Mouse (Mus musculus): ENCODE measurements around the gene Tenm4. TPM values are rescaled to one million over a fixed set of nuclear protein-coding genes. Genes with fewer than 3 reads are reported as not detected.

Tenm4 gene
- polyA plus RNA-seq, 1 experiment from 2014 or later = 31.5 TPM

DNA sequence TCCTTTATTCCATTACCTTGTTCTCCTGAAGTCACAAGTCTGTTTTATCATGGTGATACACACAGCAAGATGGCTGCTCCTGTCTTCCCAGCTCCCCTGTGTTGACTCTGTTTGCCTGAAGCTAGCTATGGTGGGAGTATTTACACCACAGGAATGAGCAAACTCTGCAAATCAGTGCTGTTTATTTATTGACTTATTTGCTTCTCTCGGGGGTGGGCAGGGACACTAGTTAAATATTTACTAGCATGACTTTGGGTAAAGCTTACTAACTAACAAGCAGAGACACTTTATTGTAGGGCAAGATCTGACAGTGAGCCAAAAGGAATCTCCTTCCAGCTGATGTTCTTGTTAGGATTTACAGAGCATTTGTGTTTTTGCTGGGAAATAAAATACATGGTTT, 160.1 kb downstream of the Tenm4 start:
- H3K27me3 ChIP-seq (replicated peaks; ENCODE audit: low read depth, poor library complexity, severe bottlenecking) = no peaks in the 10 kb centered on the region
- H3K36me3 ChIP-seq (replicated peaks) = no peaks in the 10 kb centered on the region
- DNase-seq (ENCODE audit: low spot score) = no peak
- H3K4me3 ChIP-seq = no peak overlapping the region
- H3K9me3 ChIP-seq = no peaks in the 10 kb centered on the region
- WGBS = 85% methylated on average over 1 of the region's 1 CpGs
- no peak overlapping the region for H3K27ac ChIP-seq (replicated peaks)
- H3K4me1 ChIP-seq = 0 out of 2 replicates have a peak, but pooled peaks cover 4% of the 10 kb centered on the region

DNA sequence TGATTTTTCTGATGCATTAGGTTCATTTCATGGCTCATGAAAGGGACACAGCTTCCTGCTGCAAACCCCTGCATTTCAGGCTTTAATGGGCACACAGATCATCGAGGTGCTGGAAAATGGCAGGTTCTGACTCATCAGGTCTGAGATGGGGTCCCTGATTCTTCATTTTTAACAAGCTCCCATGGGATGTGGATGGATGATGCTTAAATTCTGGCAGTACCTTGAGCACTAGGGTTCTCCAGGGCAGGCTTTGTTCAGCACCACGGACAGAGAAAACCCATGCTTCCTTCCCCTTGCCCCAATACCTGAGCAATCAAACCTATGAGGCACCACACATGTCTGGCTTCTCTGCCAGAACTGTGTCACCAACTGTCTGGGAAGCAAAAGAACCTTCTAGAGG, 163.3 kb downstream of the Tenm4 start:
- Histone ChIP-seq H3K9me3 (no peaks in the 10 kb centered on the region), H3K27me3 (replicated peaks; ENCODE audit: low read depth, poor library complexity, severe bottlenecking) (no peaks in the 10 kb centered on the region), H3K27ac (replicated peaks) (no peak overlapping the region), H3K4me1 (0 out of 2 replicates have a peak, but pooled peaks cover 4% of the 10 kb centered on the region), H3K36me3 (replicated peaks) (no peaks in the 10 kb centered on the region), H3K4me3 (no peak overlapping the region)
- 40% methylated on average over 2 of the region's 2 CpGs for WGBS
- DNase-seq (ENCODE audit: low spot score) = peak; percentile 43

DNA sequence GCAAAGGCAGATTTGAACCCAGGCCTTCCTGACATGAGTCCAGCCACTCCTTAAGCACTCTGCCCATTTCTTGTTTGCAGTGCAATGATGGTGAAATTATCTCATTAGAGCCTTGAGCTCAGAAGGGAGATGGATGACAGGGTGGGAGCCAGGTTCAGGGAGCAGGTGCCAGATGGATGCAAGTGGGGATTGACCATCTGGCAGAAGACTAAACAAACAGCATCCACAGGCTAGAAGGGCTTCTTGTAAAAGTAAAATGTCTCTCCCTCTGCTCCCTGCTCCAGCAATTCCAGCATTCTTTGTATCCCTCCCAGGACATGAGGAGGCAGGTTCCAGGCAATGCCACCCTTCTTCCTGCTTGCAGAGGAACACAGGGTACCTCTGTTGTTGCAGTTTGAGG, 165.3 kb downstream of the Tenm4 start:
- Histone ChIP-seq H3K4me3 (no peak overlapping the region), H3K27me3 (replicated peaks; ENCODE audit: low read depth, poor library complexity, severe bottlenecking) (no peaks in the 10 kb centered on the region), H3K9me3 (no peaks in the 10 kb centered on the region), H3K36me3 (replicated peaks) (no peaks in the 10 kb centered on the region), H3K4me1 (0 out of 2 replicates have a peak, but pooled peaks cover 4% of the 10 kb centered on the region), H3K27ac (replicated peaks) (no peak overlapping the region)
- DNase-seq (ENCODE audit: low spot score) = no peak

DNA sequence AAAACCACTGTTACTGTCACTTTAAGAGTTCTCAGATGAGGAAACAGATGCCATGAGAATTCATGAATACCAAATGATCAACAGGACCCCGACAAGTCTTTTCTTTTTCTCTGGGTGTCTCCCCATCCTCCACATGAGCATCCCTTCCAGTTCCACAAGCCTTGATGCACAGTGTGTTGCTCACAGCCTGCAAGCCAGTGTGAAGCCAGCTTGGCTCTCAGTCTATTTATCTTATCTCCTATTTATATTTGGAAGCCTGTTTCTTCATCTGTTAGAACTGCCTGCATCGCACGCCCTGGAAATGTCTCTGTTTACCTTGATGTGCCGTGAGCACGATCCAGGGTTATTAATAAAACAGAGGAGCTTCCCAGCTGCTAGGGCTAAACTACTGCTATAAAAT, 169.8 kb downstream of the Tenm4 start:
- Histone ChIP-seq H3K4me1 (no peaks in the 10 kb centered on the region), H3K36me3 (replicated peaks) (no peaks in the 10 kb centered on the region), H3K27me3 (replicated peaks; ENCODE audit: low read depth, poor library complexity, severe bottlenecking) (no peaks in the 10 kb centered on the region), H3K4me3 (no peak overlapping the region), H3K9me3 (no peaks in the 10 kb centered on the region), H3K27ac (replicated peaks) (no peak overlapping the region)
- WGBS = 91% methylated on average over 5 of the region's 5 CpGs
- no peak for DNase-seq (ENCODE audit: low spot score)

DNA sequence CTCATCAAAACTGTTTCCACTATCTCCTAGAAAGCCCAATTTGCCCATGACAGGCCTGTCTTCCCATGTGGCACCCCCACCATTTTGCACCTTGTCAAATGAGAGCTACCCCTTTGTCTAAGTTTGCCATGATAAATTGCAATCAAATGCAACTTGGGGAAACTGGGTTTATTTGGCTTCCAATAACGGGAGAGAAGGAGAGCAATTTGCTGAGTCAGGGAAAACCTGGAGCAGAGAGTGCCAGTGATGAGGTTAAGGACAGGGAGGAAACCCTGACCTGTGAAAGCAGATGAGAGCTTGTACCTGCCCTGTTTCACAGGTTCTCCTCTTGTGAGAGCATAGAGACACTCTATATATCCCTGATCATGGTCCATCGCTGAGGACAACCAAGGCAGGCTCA, 170.4 kb downstream of the Tenm4 start:
- H3K27ac ChIP-seq (replicated peaks) = no peak overlapping the region
- no peaks in the 10 kb centered on the region for H3K9me3 ChIP-seq
- no peak overlapping the region for H3K4me3 ChIP-seq
- no peaks in the 10 kb centered on the region for H3K4me1 ChIP-seq
- no peaks in the 10 kb centered on the region for H3K27me3 ChIP-seq (replicated peaks; ENCODE audit: low read depth, poor library complexity, severe bottlenecking)
- H3K36me3 ChIP-seq (replicated peaks) = no peaks in the 10 kb centered on the region
- 85% methylated on average over 2 of the region's 2 CpGs for WGBS
- DNase-seq (ENCODE audit: low spot score) = no peak

DNA sequence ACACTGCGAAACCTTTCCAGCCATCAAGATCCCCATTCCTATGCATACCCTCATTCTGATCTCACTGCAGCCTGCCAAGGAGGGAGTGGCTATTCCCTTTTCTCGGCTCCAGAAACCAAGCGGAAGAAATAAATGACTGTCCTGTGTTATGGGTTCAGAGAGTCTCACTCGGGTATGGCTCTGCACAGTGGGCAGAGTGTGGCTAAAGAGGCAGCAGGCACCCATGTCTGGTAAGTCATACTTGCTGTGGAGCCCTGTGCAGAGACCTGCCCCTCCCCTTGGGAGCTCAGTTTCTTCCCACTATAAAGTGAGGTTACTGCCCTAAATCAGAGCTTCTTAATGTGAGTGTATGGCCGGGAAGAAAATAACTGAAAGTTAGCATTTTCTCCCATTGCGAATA, 171.9 kb downstream of the Tenm4 start:
- Histone ChIP-seq H3K36me3 (replicated peaks) (no peaks in the 10 kb centered on the region), H3K4me1 (peaks cover 4% of the 10 kb centered on the region; the same call in 1 of the 2 replicates), H3K4me3 (no peak overlapping the region), H3K9me3 (no peaks in the 10 kb centered on the region), H3K27me3 (replicated peaks; ENCODE audit: low read depth, poor library complexity, severe bottlenecking) (no peaks in the 10 kb centered on the region), H3K27ac (replicated peaks) (no peak overlapping the region)
- WGBS = 91% methylated on average over 6 of the region's 6 CpGs
- DNase-seq (ENCODE audit: low spot score) = no peak

DNA sequence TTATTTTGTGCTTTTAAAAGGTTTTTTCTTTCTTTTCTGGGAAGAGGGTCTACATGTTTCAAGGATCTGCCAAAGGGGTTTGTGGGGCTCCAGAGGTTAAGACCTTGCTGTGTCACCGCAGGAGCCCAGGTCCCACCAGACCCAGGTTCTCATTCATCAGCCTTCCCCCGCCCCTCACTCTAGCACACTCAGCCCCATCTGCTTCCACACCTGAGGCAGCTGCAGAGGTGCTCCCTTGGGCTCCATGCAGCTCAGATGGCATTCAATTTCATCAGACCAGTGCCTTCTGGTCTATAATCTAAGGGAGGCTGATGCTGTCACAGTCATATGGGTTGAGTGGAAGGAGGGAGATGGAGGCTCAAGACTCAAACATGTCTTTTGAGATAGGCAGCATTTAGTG, 172.6 kb downstream of the Tenm4 start:
- no peaks in the 10 kb centered on the region for H3K36me3 ChIP-seq (replicated peaks)
- H3K9me3 ChIP-seq = no peaks in the 10 kb centered on the region
- H3K27ac ChIP-seq (replicated peaks) = no peak overlapping the region
- WGBS = 89% methylated on average over 2 of the region's 2 CpGs
- no peaks in the 10 kb centered on the region for H3K27me3 ChIP-seq (replicated peaks; ENCODE audit: low read depth, poor library complexity, severe bottlenecking)
- no peak for DNase-seq (ENCODE audit: low spot score)
- peaks cover 11% of the 10 kb centered on the region for H3K4me1 ChIP-seq
- no peak overlapping the region for H3K4me3 ChIP-seq

DNA sequence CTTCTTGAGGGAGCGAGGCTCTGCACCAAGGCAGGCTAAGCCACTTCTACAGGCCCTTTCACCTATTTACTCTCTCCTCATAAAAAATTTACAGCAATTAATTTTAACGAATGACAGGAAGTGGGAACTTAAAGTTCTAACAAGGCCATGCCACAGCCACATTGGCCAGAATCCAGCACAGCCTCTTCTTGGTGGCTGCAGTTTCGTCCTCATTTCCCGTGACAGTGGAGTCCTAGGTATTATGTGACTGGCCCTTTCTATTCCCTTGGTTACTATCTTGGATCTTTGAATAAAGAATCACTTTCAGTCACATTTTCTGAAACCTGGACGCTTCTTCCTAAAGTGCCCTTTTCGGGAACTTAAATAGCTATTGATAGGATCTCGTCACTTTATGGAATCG, 181.6 kb downstream of the Tenm4 start:
- peaks cover 23% of the 10 kb centered on the region for H3K4me1 ChIP-seq
- H3K4me3 ChIP-seq = no peak overlapping the region
- H3K27me3 ChIP-seq (replicated peaks; ENCODE audit: low read depth, poor library complexity, severe bottlenecking) = no peaks in the 10 kb centered on the region
- H3K27ac ChIP-seq (replicated peaks) = no peak overlapping the region
- no peak for DNase-seq (ENCODE audit: low spot score)
- no peaks in the 10 kb centered on the region for H3K36me3 ChIP-seq (replicated peaks)
- no peaks in the 10 kb centered on the region for H3K9me3 ChIP-seq
- 84% methylated on average over 8 of the region's 8 CpGs for WGBS

DNA sequence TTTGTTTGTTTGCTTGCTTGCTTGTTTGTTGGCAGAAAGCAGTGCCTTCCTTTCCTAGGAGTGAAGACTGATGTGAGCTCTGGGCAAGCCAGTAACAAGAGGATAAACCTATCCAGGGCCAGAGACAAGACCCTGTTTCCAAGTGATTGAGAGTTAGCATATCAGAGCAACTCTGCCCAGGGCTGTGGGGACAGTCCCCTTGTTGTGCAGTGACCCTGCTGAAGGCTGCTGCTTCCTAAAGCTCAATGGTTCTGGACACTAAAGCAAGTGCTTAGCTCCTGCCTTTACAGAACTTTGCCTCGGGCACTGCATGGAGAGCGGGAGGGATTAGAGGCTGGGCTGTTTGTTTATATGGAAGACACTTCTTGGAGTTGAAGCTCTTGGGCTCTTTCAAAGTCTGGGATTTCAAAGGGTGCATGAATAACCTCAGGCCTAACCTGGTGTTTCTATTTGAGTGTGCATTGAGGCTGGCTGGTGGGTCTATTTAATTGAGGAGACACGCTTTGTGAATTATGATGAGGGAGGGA, 185.3 kb downstream of the Tenm4 start:
- Histone ChIP-seq H3K27ac (replicated peaks) (no peak overlapping the region), H3K36me3 (replicated peaks) (no peaks in the 10 kb centered on the region), H3K4me1 (peaks cover 24% of the 10 kb centered on the region), H3K27me3 (replicated peaks; ENCODE audit: low read depth, poor library complexity, severe bottlenecking) (no peaks in the 10 kb centered on the region), H3K9me3 (no peaks in the 10 kb centered on the region), H3K4me3 (no peak overlapping the region)
- WGBS = 28% methylated on average over 3 of the region's 3 CpGs
- DNase-seq (ENCODE audit: low spot score) = no peak

DNA sequence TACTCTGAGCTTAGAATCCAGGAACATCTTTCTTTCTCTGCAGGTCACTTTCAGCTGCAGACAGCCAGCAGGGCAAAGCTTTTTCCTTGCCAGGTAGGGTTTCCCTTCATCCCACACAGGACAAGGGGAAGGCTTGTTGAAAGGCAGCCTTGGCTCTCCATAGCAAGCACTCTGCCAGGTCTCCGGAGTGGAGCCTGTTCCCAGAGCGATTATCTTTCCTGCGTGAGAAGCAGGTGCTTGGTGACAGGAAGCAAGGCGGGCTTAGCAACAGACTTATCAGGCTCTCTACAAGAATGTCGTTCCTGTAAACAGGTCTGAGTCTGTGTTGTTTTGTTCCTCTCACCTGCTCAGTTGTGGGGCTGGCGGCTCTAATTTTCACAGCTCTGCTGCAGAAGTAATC, 186.5 kb downstream of the Tenm4 start:
- Histone ChIP-seq H3K4me3 (no peak overlapping the region), H3K27ac (replicated peaks) (no peak overlapping the region), H3K4me1 (peaks cover 24% of the 10 kb centered on the region), H3K36me3 (replicated peaks) (no peaks in the 10 kb centered on the region), H3K27me3 (replicated peaks; ENCODE audit: low read depth, poor library complexity, severe bottlenecking) (no peaks in the 10 kb centered on the region), H3K9me3 (no peaks in the 10 kb centered on the region)
- 60% methylated on average over 6 of the region's 6 CpGs for WGBS
- DNase-seq (ENCODE audit: low spot score) = no peak

DNA sequence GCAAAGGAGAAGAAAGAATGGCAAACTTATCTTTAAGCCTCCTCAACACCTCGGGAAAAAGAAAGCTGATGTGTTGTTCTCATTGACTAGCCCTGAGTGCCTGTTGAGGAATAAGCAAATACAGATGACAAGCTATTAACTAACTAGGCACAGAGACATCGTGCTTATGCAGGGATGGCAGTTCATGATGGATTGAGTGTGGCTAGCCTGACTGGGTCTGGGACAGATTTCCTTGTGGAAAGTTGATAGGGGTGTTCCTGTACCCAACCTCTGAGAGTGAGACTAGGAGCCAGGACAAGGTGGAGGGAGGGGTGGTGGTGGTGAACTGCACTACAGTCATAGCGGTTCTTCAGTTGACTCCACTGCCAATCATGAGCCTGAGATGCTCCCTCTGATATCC, 192.3 kb downstream of the Tenm4 start:
- Histone ChIP-seq H3K4me3 (no peak overlapping the region), H3K27ac (replicated peaks) (no peak overlapping the region), H3K27me3 (replicated peaks; ENCODE audit: low read depth, poor library complexity, severe bottlenecking) (no peaks in the 10 kb centered on the region), H3K9me3 (no peaks in the 10 kb centered on the region), H3K36me3 (replicated peaks) (no peaks in the 10 kb centered on the region), H3K4me1 (peaks cover 11% of the 10 kb centered on the region)
- 72% methylated on average over 3 of the region's 3 CpGs for WGBS
- no peak for DNase-seq (ENCODE audit: low spot score)

DNA sequence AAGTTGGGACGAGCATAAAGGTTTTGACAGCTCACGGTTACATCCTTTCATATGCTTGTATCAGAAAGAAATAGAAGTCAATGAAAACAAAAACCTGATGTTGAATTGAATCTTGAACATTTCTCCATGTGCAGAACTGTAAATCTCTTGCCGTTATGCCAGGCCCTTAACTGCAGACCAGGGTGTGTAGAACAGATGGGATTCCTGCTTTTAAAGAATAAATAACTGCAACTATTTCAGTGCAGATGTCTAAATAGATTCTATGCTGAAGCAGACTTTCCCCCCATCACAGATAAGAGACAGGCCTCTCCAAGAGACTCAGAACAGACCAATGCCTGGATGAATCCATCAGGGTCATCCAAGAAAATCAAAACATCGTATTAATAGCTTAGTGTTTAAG, 198.9 kb downstream of the Tenm4 start:
- no peak for DNase-seq (ENCODE audit: low spot score)
- no peak overlapping the region for H3K4me3 ChIP-seq
- H3K27me3 ChIP-seq (replicated peaks; ENCODE audit: low read depth, poor library complexity, severe bottlenecking) = no peaks in the 10 kb centered on the region
- no peaks in the 10 kb centered on the region for H3K9me3 ChIP-seq
- no peak overlapping the region for H3K27ac ChIP-seq (replicated peaks)
- WGBS = 92% methylated on average over 4 of the region's 4 CpGs
- peaks cover 14% of the 10 kb centered on the region for H3K4me1 ChIP-seq
- no peaks in the 10 kb centered on the region for H3K36me3 ChIP-seq (replicated peaks)

DNA sequence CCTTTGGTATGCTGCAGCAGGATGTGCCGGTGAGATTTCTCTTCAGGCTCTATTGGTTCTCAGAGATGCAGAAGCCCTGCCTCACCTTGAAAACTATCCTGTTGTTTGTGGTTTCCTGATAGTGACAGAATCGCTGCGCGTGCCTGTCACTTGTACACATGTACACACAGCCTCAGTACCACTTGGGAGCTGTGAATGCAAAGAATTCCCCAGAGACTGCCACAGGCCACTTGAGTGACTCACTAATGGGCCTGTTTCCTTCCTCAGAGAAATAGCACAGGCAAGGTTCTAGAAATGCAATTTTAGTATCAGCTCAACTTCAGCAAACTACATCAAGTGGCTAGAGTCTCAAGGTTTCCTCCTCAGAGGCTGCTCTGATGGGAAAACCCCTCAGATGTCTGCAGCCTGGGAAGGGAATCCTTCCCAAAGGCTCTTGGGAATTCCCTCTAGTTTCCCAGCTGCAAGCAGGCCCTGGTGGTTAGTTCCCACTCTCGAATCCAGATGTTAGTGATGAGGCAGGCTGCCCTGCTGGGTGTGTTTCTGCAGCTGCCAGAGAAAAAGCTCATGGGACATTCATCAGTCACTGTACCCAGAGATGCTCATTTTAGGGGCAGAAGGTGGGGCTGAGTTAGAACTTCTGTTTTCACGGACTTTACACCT, 203.1 kb downstream of the Tenm4 start:
- Histone ChIP-seq H3K4me1 (peaks cover 37% of the 10 kb centered on the region), H3K27me3 (replicated peaks; ENCODE audit: low read depth, poor library complexity, severe bottlenecking) (no peaks in the 10 kb centered on the region), H3K27ac (replicated peaks) (no peak overlapping the region), H3K4me3 (no peak overlapping the region), H3K36me3 (replicated peaks) (no peaks in the 10 kb centered on the region), H3K9me3 (no peaks in the 10 kb centered on the region)
- 82% methylated on average over 6 of the region's 6 CpGs for WGBS
- no peak for DNase-seq (ENCODE audit: low spot score)
